Mouse (Mus musculus) myocyte (in vitro differentiated cells): ENCODE measurements around the gene Slc35e3.

Experiments
- CEBPB ChIP-seq: IDR thresholded peaks from 2 replicates; pipeline ENCODE4 v1.6.1; 2011; ENCODE audit warnings: mild to moderate bottlenecking, moderate library complexity; ENCODE audit not compliant: poor library complexity, insufficient read depth, severe bottlenecking
- E2F4 ChIP-seq: IDR thresholded peaks from one replicate; pipeline ENCODE4 v1.6.1; 2011; ENCODE audit warnings: mild to moderate bottlenecking, control low read depth, moderate library complexity; ENCODE audit not compliant: insufficient read depth
- MAX ChIP-seq: IDR thresholded peaks from one replicate; pipeline ENCODE4 v1.6.1; 2011; ENCODE audit warnings: low read depth, mild to moderate bottlenecking, control low read depth
- MYOD1 ChIP-seq, 3 experiments: IDR thresholded peaks; one replicate each; pipeline ENCODE4 v1.6.1; 2011; ENCODE audit warnings: control low read depth in 2 of 3, low read depth in 2 of 3, mild to moderate bottlenecking in 2 of 3, moderate library complexity in 1 of 3; ENCODE audit not compliant: insufficient read length in 2 of 3, control insufficient read depth in 1 of 3
- MYOG ChIP-seq, 3 experiments: IDR thresholded peaks; one replicate each; pipeline ENCODE4 v1.6.1; 2011; ENCODE audit warnings: control low read depth in 2 of 3, low read depth in 2 of 3, mild to moderate bottlenecking in 2 of 3; ENCODE audit not compliant: insufficient read length in 2 of 3, control insufficient read depth in 1 of 3, insufficient read depth in 1 of 3
- POLR2A ChIP-seq: IDR thresholded peaks from one replicate; pipeline ENCODE4 v1.6.1; 2011; ENCODE audit warnings: low read depth, mild to moderate bottlenecking, control low read depth, moderate library complexity; ENCODE audit not compliant: insufficient read length
- POLR2AphosphoS2 ChIP-seq: IDR thresholded peaks from one replicate; pipeline ENCODE4 v1.6.1; 2011; ENCODE audit warnings: low read depth, control low read depth; ENCODE audit not compliant: insufficient read length
- SRF ChIP-seq: IDR thresholded peaks from one replicate; pipeline ENCODE4 v1.6.1; 2011; ENCODE audit warnings: low read depth; ENCODE audit not compliant: control insufficient read depth, insufficient read length
- TCF12 ChIP-seq: IDR thresholded peaks from one replicate; pipeline ENCODE4 v1.6.1; 2011; ENCODE audit warnings: mild to moderate bottlenecking, control low read depth; ENCODE audit not compliant: poor library complexity, insufficient read depth, severe bottlenecking
- TCF3 ChIP-seq: IDR thresholded peaks from one replicate; pipeline ENCODE4 v1.6.1; 2011; ENCODE audit warnings: low read depth, control low read depth; ENCODE audit not compliant: insufficient read length
- USF1 ChIP-seq: IDR thresholded peaks from one replicate; pipeline ENCODE4 v1.6.1; 2011; ENCODE audit warnings: low read depth, mild to moderate bottlenecking, control low read depth, moderate library complexity

DNA sequence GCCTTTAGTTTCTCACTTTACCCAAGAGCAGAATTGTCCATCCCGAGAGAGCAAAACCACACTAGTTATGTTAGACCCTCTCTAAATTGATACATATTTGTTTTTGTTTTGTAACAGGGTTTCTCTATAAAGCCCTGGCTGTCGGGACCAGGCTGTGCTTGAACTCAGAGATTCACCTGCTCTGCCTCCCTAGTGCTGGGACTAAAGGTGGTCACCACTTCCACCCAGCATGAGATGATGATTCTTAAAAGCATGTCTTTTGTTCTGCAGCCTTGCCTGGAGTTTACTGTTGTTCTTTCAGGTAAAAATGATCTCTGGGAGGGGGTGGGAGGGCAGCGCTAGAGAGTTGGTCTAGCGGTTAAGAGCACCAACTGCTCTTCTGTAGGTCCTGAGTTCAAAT, 19.8 kb downstream of the Slc35e3 start:
- TF ChIP-seq E2F4 (no peak), POLR2A (no peak), USF1 (no peak), MAX (no peak), TCF3 (no peak), TCF12 (no peak), CEBPB (no peak), MYOG (IDR thresholded peaks at IDR 0.05; ENCODE audit: control insufficient read depth in 1 of 3, insufficient read depth in 1 of 3, insufficient read length in 2 of 3, low read depth in 2 of 3) (no peak), SRF (no peak), MYOD1 (IDR thresholded peaks at IDR 0.05; ENCODE audit: control insufficient read depth in 1 of 3, insufficient read length in 2 of 3, low read depth in 2 of 3) (no peak), POLR2AphosphoS2 (no peak)
